Mouse (Mus musculus): ENCODE data around the gene Fam216a. TPM values are rescaled to one million over a fixed set of nuclear protein-coding genes. Genes with fewer than 3 reads are reported as not detected.
"Not testable (repeated sequence)": the region's sequence is repeated elsewhere in the genome, so short reads cannot be mapped to it uniquely, and the experiment has no call there.

Fam216a gene
- 9.8 and 10.3 TPM in 2 replicates for polyA plus RNA-seq (2015; fragmentation: Nextera tagmentation; extraction: Ambion mirVana)

DNA sequence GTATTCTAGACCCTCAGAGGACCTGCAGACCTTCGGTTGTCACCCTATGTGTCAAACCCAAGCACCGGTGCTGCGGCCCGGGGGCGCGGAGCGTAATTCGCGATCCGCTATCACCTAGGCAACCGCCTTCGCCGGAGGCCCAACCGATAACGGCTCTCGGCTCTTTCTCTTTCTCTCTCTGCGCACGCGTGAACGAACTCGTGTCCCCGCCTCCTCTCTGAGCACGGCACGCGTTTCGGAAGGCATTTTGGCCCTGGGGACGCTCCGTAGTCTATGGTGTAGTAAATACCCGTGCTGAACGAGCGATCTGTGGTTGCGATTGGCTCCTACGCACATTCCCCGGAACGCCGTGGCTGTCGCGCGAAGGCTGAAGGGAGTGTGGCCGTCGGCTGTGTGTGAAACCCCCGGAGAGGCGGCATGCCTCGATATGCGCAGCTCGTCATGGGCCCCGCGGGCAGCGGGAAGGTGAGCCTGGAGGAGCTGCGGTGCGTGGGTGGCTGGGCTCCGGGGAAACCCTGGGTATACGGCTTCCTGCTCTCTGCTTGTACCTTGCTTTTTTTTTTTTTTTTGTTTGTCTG lies at the start of gene Fam216a:
Fam216a (minus strand) TSS at position 173 of the 578 bp plus-strand sequence.
- under 1% methylated on average over 53 of the region's 53 CpGs for WGBS (ENCODE audit: insufficient replicate concordance)
- peaks cover 8% of the 10 kb centered on the region; the same call in 1 of the 2 replicates for H3K4me1 ChIP-seq (ENCODE audit: insufficient read depth)
- ATAC-seq, result peak; percentile 97
- H3K36me3 ChIP-seq (replicated peaks; ENCODE audit: insufficient read depth, low read length), result peaks cover 18% of the 10 kb centered on the region
- peak within 1 kb of the TSS; percentile 92 for H3K4me3 ChIP-seq (ENCODE audit: low read depth, low read length)
- peak within 1 kb of the TSS; percentile 96 for H3K4me2 ChIP-seq (ENCODE audit: low read depth, low read length)
- H3K9ac ChIP-seq (replicated peaks), result peak within 1 kb of the TSS; percentile 92
- TF ChIP-seq EP300 (IDR thresholded peaks at IDR 0.05; ENCODE audit: low read depth) (no peak; the same call in 1 of the 2 replicates), CTCF (IDR thresholded peaks at IDR 0.05; ENCODE audit: low read depth) (no peak)
- H3K9me3 ChIP-seq (ENCODE audit: low read length), result no peaks in the 10 kb centered on the region
- no peaks in the 10 kb centered on the region for H3K27me3 ChIP-seq (ENCODE audit: insufficient read depth, low read length)
- DNase-seq, result peak; percentile 99
- H3K27ac ChIP-seq (ENCODE audit: low read depth), result peak within 1 kb of the TSS; percentile 97

DNA sequence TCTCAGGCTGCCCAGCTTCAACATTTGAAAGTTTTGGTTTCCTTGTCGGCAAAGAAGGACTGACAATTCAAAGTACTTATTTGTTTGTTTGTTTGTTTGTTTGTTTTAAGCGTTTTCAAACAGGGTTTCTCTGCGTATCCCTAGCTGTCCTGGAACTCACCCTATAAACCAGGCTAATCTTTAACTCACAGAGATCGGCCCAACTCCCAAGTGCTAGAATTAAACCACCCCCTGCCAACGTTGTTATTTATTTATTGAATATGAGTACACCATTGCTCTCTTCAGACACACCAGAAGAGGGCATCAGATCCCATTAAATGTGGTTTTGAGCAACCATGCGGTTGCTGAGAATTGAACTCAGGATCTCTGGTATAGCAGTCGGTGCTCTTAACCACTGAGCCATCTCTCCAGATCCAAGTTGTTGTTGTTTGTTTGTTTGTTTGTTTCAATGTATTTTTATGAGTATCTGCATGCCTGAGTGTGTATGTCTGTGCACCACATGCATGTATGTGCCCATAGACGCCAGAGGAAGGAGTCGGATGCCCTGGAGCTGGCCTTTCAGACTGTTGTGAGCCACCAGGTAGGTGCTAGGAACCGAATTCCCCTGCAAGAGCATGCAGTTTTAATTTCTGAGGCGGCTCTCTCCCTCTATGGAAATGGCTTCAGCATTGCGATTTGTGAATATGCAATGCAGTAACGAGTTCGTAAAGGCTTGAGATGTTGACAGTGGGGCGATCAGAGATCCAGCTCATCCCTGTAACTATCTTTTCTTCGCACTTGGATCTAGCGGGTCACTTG lies 49.3 kb upstream of the Fam216a start, which contains the start of gene Anapc7:
Anapc7 (plus strand) TSS at position 423 of the 798 bp plus-strand sequence.
- Histone ChIP-seq H3K4me2 (ENCODE audit: low read depth, low read length) (peak within 1 kb of the TSS; percentile 81), H3K27ac (ENCODE audit: low read depth) (peak within 1 kb of the TSS; percentile 77), H3K9ac (replicated peaks) (peak within 1 kb of the TSS; percentile 86), H3K4me3 (ENCODE audit: low read depth, low read length) (peak within 1 kb of the TSS; percentile 80), H3K36me3 (replicated peaks; ENCODE audit: insufficient read depth, low read length) (no peaks in the 10 kb centered on the region; the same call in 1 of the 2 replicates), H3K9me3 (ENCODE audit: low read length) (no peaks in the 10 kb centered on the region), H3K4me1 (ENCODE audit: insufficient read depth) (peaks cover 8% of the 10 kb centered on the region), H3K27me3 (ENCODE audit: insufficient read depth, low read length) (no peaks in the 10 kb centered on the region)
- DNase-seq (no peak), ATAC-seq (peak; percentile 12)
- TF ChIP-seq EP300 (IDR thresholded peaks at IDR 0.05; ENCODE audit: low read depth), result no peak
- peak; percentile 41 for TF ChIP-seq CTCF (IDR thresholded peaks at IDR 0.05; ENCODE audit: low read depth)
- WGBS (ENCODE audit: insufficient replicate concordance), result 15% methylated on average over 17 of the region's 17 CpGs

DNA sequence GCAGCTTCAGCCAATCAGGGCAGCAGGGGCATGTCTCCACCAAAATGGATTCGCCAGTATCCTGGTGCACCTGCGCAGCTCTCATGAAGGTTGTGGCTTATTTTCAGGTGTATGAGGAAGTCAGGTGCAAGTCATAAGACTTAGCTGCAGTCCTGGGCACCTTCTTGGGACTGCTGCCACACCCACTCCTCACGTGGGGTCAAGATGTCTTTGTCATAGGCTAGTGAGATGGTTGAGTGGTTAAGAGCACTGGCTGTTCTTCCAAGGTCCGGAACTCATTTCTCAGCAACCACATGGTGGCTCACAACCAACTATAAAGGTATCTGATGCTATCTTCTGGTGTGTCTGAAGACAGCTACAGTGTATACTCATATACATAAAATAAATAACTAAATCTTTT lies 48.5 kb upstream of the Fam216a start:
- H3K4me3 ChIP-seq (ENCODE audit: low read depth, low read length); H3K36me3 ChIP-seq (replicated peaks; ENCODE audit: insufficient read depth, low read length); DNase-seq; H3K9me3 ChIP-seq (ENCODE audit: low read length); H3K9ac ChIP-seq (replicated peaks); H3K27me3 ChIP-seq (ENCODE audit: insufficient read depth, low read length); H3K4me2 ChIP-seq (ENCODE audit: low read depth, low read length); H3K4me1 ChIP-seq (ENCODE audit: insufficient read depth); H3K27ac ChIP-seq (ENCODE audit: low read depth); ATAC-seq: not testable (repeated sequence)
- 62% methylated on average over 4 of the region's 4 CpGs for WGBS (ENCODE audit: insufficient replicate concordance)

DNA sequence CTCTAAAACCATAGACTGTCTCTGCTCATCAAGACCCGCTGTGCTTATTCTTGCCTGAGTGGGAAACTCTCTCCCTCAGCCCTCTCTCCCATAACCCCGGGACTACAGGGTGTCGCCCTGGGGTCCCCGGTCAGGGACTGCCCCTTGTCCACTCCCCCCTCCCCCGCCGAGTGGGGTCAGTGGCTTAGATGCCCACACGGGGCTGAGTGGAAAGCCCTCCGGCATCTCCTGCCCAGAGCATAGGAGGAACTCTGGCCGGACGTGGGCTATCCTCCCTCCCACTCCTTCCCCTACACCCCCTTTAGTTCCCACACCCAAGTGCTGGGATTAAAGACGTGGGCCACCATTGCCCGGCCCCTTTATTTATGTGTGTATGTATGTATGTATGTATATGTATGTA lies 43.3 kb upstream of the Fam216a start:
- DNase-seq (no peak), ATAC-seq (no peak)
- no peak overlapping the region for H3K4me2 ChIP-seq (ENCODE audit: low read depth, low read length)
- H3K27me3 ChIP-seq (ENCODE audit: insufficient read depth, low read length), result no peaks in the 10 kb centered on the region
- no peaks in the 10 kb centered on the region for H3K4me1 ChIP-seq (ENCODE audit: insufficient read depth)
- no peak overlapping the region for H3K27ac ChIP-seq (ENCODE audit: low read depth)
- H3K36me3 ChIP-seq (replicated peaks; ENCODE audit: insufficient read depth, low read length), result no peaks in the 10 kb centered on the region
- H3K9ac ChIP-seq (replicated peaks), result no peak overlapping the region
- no peaks in the 10 kb centered on the region for H3K9me3 ChIP-seq (ENCODE audit: low read length)
- whole genome bisulfite sequencing (ENCODE audit: insufficient replicate concordance), result 81% methylated on average over 12 of the region's 12 CpGs
- no peak for TF ChIP-seq CTCF (IDR thresholded peaks at IDR 0.05; ENCODE audit: low read depth)
- no peak for TF ChIP-seq EP300 (IDR thresholded peaks at IDR 0.05; ENCODE audit: low read depth)
- no peak overlapping the region for H3K4me3 ChIP-seq (ENCODE audit: low read depth, low read length)

DNA sequence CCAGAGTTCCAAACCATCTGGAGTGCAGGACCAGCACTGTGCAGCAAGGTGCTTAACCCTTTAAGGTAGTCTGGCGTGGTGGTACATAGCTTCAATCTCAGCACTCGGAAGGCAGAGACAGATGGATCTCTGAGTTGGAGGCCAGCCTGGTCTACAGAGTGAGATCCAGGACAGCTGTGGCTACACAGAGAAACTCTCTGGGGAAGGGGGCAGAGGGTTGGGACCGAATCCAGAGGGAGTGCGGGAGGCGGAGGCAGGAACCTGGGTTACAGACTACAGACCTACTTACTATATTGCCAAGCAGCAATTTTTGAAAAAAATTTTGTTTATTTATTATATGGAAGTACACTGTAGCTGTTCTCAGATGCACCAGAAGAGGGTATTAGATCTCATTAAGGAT lies 42.2 kb upstream of the Fam216a start:
- no peak overlapping the region for H3K4me3 ChIP-seq (ENCODE audit: low read depth, low read length)
- H3K27ac ChIP-seq (ENCODE audit: low read depth), result no peak overlapping the region
- 90% methylated on average over 5 of the region's 5 CpGs for WGBS (ENCODE audit: insufficient replicate concordance)
- H3K9ac ChIP-seq (replicated peaks), result no peak overlapping the region
- ATAC-seq (no peak), DNase-seq (no peak)
- TF ChIP-seq CTCF (IDR thresholded peaks at IDR 0.05; ENCODE audit: low read depth), result no peak
- no peak for TF ChIP-seq EP300 (IDR thresholded peaks at IDR 0.05; ENCODE audit: low read depth)
- H3K36me3 ChIP-seq (replicated peaks; ENCODE audit: insufficient read depth, low read length), result 0 out of 2 replicates have a peak, but pooled peaks cover 2% of the 10 kb centered on the region
- no peak overlapping the region for H3K4me2 ChIP-seq (ENCODE audit: low read depth, low read length)
- H3K9me3 ChIP-seq (ENCODE audit: low read length), result no peaks in the 10 kb centered on the region
- no peaks in the 10 kb centered on the region for H3K4me1 ChIP-seq (ENCODE audit: insufficient read depth)
- H3K27me3 ChIP-seq (ENCODE audit: insufficient read depth, low read length), result no peaks in the 10 kb centered on the region

DNA sequence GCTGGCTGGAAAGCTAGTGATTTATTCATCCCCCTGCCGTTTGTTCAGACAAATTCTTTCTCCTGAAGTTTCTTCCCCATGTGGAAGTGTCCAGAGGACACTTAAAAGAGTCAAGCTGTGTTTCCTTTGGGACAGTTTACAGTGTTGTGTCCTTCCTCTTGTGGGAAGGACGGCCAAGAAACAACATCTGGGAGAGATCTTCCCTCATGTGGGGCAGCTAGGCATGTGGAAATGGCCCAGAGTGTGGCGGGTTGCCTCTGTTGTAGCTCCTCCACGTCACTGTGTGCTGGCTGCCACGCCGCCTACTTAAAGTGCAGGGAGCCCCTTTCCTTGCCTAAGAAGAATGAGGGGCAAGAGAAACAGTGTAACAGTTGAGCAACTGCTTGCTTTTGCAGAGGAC lies 40.7 kb upstream of the Fam216a start:
- ATAC-seq (no peak), DNase-seq (no peak)
- Histone ChIP-seq H3K9me3 (ENCODE audit: low read length) (no peaks in the 10 kb centered on the region), H3K9ac (replicated peaks) (no peak overlapping the region), H3K4me2 (ENCODE audit: low read depth, low read length) (no peak overlapping the region), H3K4me1 (ENCODE audit: insufficient read depth) (no peaks in the 10 kb centered on the region), H3K27ac (ENCODE audit: low read depth) (no peak overlapping the region), H3K36me3 (replicated peaks; ENCODE audit: insufficient read depth, low read length) (0 out of 2 replicates have a peak, but pooled peaks cover 2% of the 10 kb centered on the region), H3K27me3 (ENCODE audit: insufficient read depth, low read length) (no peaks in the 10 kb centered on the region), H3K4me3 (ENCODE audit: low read depth, low read length) (no peak overlapping the region)
- 55% methylated on average over 6 of the region's 6 CpGs for WGBS (ENCODE audit: insufficient replicate concordance)
- no peak for TF ChIP-seq EP300 (IDR thresholded peaks at IDR 0.05; ENCODE audit: low read depth)
- no peak for TF ChIP-seq CTCF (IDR thresholded peaks at IDR 0.05; ENCODE audit: low read depth)

All from liver, postnatal 0 days (tissue).